Mouse (Mus musculus): ENCODE measurements at regions not wholly inside any gene's neighbourhood (a gene's known extent, or its start where the extent isn't known, plus 50 kb on each side); places are given as distances from the start of the nearest gene placed in this dataset.

DNA sequence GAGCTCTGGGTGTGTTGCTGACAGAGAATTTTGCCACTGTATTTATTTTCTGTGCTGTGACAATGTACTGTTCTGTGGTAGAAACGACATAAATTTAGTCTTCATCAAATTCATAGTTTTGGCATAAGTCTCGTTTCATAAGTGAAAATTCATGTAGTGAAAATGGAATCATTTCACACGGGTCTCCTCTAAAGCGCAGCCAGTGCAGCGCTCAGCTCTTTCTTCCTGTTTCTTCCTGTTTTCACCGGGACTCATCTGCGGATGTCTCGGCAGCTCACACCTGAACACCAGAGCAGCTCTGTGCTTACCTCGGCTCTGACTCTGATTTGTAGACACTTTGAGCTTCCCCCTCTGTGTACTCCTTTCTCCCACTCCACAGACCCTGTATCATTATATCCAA is 85.2 kb upstream of the Prkd1 start:
- DNase-seq (ENCODE audit: low read depth, low spot score): no peak

DNA sequence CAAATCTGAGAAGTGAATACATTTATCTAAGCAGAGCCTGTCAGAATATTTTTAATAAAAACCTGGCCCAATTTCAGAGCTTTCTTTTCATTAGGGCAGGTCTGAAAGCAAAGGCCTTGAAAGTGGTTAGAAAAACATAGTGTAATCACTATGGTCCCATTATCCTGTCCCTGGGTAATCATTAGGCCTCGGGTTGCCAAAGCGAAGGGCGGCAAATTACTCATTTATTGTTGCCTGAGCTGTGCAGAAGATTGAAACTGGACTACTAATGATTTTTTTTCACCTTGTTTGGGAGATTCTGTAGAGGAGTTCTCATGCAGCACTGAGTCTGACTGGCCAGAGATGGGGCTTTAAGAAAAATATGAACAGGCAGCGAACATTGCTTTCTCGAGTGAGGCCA is 63.7 kb upstream of the Prkd1 start:
- DNase-seq (ENCODE audit: low read depth, low spot score): no peak

DNA sequence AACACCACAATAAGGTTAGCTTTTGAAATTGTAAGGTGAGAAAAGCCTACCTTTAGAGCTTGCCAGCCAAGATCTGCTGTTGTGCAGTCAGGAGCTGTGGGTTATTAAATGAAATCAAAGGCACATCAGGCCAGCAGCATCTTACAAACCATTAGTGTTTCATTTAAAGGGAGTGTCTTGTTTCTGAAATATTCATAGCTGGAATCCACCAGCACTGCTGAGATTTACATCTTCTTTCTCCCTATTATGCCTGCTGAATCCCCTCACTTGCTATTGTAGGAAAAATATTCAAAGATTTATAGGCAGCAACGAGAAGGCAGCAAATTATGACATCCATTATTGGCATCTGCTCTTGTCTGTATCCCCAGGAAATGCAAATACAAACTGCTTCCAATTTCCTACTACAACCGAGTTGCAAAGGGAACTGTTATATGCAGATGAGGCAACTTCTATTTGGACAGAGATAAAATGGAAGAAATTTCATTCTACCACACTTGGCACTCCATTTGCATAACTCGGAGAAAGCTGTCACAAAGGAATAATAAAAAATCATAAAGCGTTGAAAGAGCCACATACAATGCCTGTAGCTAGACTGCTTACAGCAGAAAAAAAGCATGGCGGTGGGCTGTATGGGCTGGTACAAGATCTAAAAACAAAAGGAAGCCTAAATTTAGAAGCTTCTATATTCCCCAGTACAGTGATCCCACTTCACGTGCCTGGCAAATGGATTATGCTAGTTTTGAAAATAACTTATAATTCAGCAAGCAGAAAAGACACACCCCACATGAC is 60.3 kb upstream of the Prkd1 start:
- no peak for DNase-seq (ENCODE audit: low read depth, low spot score)

DNA sequence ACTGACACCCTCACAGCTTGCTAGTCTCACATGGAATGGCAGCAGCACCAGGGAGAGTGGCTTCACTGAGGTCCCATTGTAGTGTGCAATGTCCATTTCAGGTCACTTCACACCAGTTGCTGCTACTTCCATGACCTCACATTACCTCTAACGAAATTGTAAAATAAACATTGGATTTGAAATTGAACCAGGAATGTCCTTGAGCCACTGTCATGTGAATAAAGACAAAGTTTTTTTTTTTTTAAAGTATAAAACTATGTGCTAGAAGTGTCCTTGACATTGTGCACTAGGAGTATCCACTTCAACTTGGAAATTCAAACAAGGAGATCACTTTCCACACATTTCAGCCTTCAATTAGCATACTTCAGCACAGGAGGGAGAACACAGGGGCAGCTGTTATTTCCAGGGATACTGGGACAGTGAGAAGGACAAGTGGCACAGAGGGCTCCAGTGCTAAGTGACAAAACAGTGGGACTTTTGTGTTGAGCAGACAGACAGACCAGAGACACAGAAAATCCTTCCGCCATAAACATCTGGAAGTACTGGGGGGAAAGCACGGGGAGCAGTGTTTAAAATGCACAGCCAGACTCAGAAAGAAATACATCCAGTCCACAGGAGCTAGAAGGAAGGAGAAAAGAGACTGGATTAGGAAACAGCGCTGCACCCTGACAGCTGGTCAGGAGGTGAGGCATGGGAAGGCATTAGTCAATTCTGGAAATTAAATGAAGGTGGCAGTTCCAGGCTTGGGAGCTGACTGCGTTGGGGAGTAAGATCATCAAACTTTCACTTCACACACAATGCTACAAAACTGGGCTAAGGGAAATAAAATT is 49.9 kb upstream of the Prkd1 start:
- no peak for DNase-seq (ENCODE audit: low read depth, low spot score)

Data from telencephalon, adult 2 months (tissue).